Mouse (Mus musculus): ENCODE measurements at regions not wholly inside any gene's neighbourhood (a gene's known extent, or its start where the extent isn't known, plus 50 kb on each side); places are given as distances from the start of the nearest gene placed in this dataset.

- TF ChIP-seq POLR2A (IDR thresholded peaks at IDR 0.05; ENCODE audit: borderline replicate concordance, extremely low read depth, low read depth, low read length) (no peak), CTCF (IDR thresholded peaks at IDR 0.05; ENCODE audit: insufficient read depth, low read length) (no peak)
Measured at GRCm38 (mm10) chr9:87377921-87378320, 122.6 kb upstream of the Cep162 start.
